Mouse (Mus musculus) ES-CJ7 (cell line): ENCODE data around the gene Kpna7.
"Not testable (repeated sequence)": the region's sequence is repeated elsewhere in the genome, so short reads cannot be mapped to it uniquely, and the experiment has no call there.

ENCODE experiments used
- DNase-seq: peaks from one replicate; pipeline ENCODE4 v3.0.0; 2011; ENCODE audit warnings: low read depth, low spot score

Kpna7 gene

GRCm38 (mm10) chr5:145020712-145021111 lies 63.1 kb downstream of the Kpna7 start:
- not testable (repeated sequence) for DNase-seq

DNA sequence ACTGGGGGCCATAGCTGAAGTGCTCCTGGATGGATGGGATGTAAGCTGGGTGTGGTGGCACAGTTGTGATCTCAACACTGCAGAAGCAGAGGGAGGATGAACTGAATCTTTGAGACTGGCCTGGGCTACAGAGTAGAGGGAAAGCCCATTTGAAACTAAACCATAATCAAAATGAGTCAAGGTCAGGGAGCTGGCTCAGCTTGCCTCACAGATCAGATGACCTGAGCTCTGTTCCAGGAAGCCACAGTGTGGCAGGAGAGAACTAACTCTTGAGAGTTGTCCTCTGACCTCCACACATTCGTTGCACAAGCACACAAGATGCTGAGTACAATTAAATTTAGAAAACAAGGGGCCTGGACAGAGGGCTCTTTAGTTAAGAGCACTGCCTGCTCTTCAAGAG lies 63.6 kb downstream of the Kpna7 start:
- not testable (repeated sequence) for DNase-seq

- not testable (repeated sequence) for DNase-seq
Observed at GRCm38 (mm10) chr5:145016761-145017160, 67.1 kb downstream of the Kpna7 start.

DNA sequence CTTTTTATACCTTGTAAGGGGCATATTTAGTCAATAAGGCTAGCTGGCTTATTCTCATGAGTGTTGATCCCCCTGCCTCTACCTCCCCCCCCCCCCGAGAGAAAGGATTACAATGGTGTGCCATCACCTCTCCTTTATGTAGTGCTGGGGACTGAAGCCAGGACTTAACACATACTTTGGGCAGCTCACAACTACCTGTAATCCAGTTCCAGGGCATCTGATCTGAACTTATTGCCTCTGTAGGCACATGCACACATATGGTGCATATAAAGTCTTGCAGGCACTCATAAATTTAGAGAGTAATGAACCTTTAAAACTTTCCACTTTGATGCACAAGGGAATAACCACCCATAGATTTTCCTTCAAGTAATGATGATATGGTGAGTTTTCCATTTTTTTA lies 69.6 kb downstream of the Kpna7 start:
- DNase-seq: no peak

- DNase-seq: peak; percentile 2
Observed at GRCm38 (mm10) chr5:145008878-145009659, 74.8 kb downstream of the Kpna7 start.

- DNase-seq: no peak
Observed at GRCm38 (mm10) chr5:145005596-145005995, 78.2 kb downstream of the Kpna7 start.

- DNase-seq: no peak
Observed at GRCm38 (mm10) chr5:145004495-145004894, 79.3 kb downstream of the Kpna7 start.

DNA sequence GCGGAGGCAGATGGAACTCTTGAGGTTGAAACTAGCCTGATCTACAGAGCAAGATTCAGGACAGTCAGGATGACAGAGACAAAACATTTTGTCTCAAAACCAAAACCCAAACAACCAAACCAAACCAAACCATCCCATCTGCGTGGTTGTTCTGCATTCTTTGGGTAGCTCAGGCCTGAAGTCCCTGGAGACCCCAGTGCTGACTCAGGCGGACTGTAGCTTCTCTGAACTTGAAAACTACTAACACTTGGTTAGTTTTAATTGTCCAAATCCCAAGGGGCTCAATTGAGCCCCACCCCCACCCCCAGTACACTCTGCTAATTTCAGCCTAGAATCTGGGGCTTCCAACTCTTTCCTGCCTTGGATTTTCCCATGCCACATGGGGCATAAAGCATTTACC lies 80.5 kb downstream of the Kpna7 start:
- DNase-seq: no peak

- DNase-seq: peak; percentile 89
Observed at GRCm38 (mm10) chr5:144998491-144998890, 85.3 kb downstream of the Kpna7 start.

DNA sequence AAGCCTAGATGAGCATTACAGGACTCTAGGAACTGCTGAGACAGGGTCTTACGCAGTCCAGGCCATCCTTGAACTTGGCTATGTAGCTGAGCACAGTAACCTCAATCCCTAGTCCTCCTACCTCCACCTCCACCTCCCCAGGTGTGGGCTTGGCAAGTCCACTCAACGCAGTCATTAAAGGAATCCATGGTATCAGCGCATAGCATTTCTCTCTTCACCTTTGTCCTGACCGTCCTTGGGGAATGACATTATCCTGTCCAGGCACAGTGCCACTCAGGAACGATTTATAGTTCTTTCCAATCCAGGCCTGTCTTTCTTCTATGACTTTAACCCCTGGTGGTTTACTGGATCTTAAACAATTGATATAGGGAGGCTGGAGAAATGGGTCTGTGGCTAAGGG lies 93.3 kb downstream of the Kpna7 start:
- DNase-seq: no peak

- no peak for DNase-seq
Observed at GRCm38 (mm10) chr5:144990051-144990450, 93.8 kb downstream of the Kpna7 start.

GRCm38 (mm10) chr5:144989061-144989405 lies 94.8 kb downstream of the Kpna7 start:
- DNase-seq: peak; percentile 32

- peak; percentile 84 for DNase-seq
Observed at GRCm38 (mm10) chr5:144988340-144989060, 95.3 kb downstream of the Kpna7 start.

- peak; percentile 43 for DNase-seq
Observed at GRCm38 (mm10) chr5:144987561-144987960, 96.3 kb downstream of the Kpna7 start.

DNA sequence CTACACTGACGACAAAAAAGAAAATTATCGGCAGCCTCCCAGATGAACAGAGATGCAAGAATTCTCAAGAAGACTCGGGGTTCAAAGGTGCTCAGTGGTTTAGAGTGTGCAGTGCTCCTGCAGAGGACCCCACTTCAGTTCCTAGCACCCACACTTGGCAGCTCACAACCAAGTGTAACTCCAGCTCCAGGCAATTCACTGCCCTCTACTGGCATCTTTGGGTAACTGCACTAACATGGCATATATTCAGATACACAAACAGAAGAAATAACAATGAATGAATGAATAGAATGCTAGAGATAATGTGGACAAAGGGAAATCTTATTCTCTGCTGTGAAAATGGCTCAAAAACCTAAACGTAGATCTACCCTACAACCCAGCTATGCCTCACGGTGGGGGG lies 99.0 kb downstream of the Kpna7 start:
- no peak for DNase-seq

- peak; percentile 39 for DNase-seq
Observed at GRCm38 (mm10) chr5:144983227-144983626, 100.6 kb downstream of the Kpna7 start.

- no peak for DNase-seq
Observed at GRCm38 (mm10) chr5:144979110-144979509, 104.7 kb downstream of the Kpna7 start.

- DNase-seq: no peak
Observed at GRCm38 (mm10) chr5:144978533-144979107, 105.2 kb downstream of the Kpna7 start.

DNA sequence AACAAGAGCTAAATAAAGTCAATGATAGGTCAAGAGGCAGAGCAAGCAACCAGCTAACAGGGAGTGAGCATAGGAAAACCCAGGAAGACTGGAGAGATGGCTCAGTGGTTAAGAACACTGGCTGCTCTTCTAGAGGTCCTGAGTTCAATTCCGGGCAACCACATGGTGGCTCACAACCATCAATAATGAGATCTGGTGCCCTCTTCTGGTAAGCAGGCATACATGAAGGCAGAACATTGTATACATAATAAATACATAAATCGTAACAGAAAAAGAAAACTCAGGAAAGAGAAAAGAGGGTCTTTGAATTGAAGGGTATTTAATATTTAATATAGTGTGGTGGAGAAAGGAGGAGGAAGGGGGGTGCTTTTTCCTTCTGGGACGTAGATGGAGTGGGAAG lies 112.6 kb downstream of the Kpna7 start:
- DNase-seq: no peak

DNA sequence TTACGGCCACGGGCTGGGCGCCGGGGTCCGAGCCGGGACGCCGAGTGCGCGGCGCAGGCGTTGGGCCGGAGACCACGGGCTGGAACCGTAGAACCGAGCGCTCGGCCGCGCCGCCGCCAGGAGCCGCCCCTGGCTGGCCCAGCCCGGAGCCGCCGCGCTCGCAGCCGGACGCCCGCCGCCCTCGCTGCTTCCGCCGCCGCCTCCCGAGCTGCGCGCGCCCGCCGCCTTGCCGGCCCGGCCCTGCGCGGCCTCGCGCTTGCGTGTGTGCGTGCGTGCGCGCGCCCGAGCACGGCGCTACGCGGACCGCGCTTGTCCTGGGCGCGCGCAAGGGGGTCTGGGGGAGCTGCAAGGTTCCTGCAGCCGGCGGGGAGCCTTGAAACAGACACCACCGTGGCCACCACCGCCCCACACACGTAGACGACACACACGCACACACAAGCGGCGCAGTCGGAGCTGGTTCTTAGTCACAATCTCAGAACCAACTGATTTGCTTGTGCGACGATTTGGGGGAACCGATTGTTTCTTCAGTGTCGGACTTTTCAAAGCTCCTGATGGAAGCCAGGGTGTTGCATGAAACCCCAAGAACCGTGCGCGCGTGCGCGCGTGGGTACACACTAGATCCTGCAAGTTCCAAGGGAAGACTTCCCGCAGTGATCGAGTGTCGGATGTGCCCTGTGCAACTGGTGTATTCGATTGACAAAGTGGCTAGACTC lies 118.0 kb downstream of the Kpna7 start, which contains the start of gene Smurf1:
Gene Smurf1, minus strand, starts transcription at position 209 of the 713 bp plus-strand sequence.
- peak; percentile 94 for DNase-seq

GRCm38 (mm10) chr5:144964872-144965638 lies 118.8 kb downstream of the Kpna7 start:
- DNase-seq: peak; percentile 99
